Mouse (Mus musculus) embryonic fibroblast, embryonic 13.5 days (primary cell): ENCODE data around the gene Avpi1.

Experiments
- CTCF ChIP-seq: IDR thresholded peaks from 2 replicates; pipeline ENCODE4 v1.5.1; 2011; ENCODE audit warnings: mild to moderate bottlenecking, control low read depth, low read length, moderate library complexity, borderline replicate concordance; ENCODE audit not compliant: insufficient read depth
- POLR2A ChIP-seq: IDR thresholded peaks from 2 replicates; pipeline ENCODE4 v1.6.1; 2011; ENCODE audit warnings: low read depth, mild to moderate bottlenecking, control low read depth, low read length, moderate library complexity

DNA sequence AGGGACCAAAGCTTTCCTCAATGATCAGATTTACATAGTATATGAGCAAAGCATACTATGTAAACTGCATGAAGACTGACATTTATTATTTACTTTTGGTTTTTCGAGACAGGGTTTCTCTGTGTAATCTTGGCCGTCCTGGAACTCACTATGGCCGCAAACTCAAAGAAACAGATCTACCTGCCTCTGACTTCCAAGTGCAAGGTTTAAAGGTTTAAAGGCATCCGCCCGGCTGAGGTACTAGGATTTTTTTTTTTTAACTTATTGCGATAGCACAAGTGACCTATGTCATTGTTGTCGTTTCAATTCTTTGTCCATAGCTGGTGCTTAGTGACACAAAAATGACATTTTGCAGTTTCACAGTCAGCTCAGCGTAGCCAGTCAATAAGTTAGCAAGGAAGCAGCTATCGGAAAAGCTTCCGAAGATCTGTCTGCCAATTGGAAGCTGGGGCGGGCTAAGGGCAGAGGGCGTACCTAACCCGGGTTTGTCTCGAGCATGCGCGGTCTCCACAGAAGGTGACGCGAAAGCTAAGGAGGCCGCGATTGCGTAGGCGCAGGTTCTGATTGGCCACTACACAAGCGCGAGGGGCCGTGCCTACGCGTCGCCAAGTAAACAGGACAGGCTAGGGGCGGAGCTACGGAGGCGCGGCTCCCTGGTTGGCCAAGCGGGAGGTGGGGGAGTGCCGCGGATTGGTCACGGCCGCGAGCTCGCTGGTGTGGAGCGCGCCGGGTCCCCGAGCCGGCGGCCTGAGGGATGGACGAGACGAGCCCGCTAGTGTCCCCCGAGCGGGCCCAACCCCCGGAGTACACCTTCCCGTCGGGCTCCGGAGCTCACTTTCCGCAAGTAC, 38.9 kb downstream of the Avpi1 start, which contains the start of gene Pi4k2a:
- TF ChIP-seq CTCF (no peak), POLR2A (peak; percentile 88)
